Mouse (Mus musculus): Measurements from ENCODE around the gene Vmn2r77.
"Not testable (repeated sequence)": the region's sequence is repeated elsewhere in the genome, so short reads cannot be mapped to it uniquely, and the experiment has no call there.

Vmn2r77 gene

GRCm38 (mm10) chr7:86794727-86795126 is at the start of gene Vmn2r77:
Gene Vmn2r77, plus strand, starts transcription at chr7:86795027.
- DNase-seq (ENCODE audit: inconsistent ontology term), result no peak

GRCm38 (mm10) chr7:86760751-86761150 is 34.1 kb upstream of the Vmn2r77 start:
- DNase-seq (ENCODE audit: inconsistent ontology term), result no peak

- DNase-seq (ENCODE audit: inconsistent ontology term), result no peak
These were observed 30.2 kb upstream of the Vmn2r77 start for GRCm38 (mm10) chr7:86764628-86765027.

- peak; percentile 72 for DNase-seq (ENCODE audit: inconsistent ontology term)
These were observed 23.2 kb upstream of the Vmn2r77 start for GRCm38 (mm10) chr7:86771621-86772020.

GRCm38 (mm10) chr7:86775617-86776325 is 19.1 kb upstream of the Vmn2r77 start, which contains the start of gene Folh1:
Gene Folh1, minus strand, starts transcription at chr7:86775943.
- DNase-seq (ENCODE audit: inconsistent ontology term), result peak; percentile 91

GRCm38 (mm10) chr7:86815241-86815640 is 20.4 kb downstream of the Vmn2r77 start:
- not testable (repeated sequence) for DNase-seq (ENCODE audit: inconsistent ontology term)

GRCm38 (mm10) chr7:86815716-86816115 is 20.9 kb downstream of the Vmn2r77 start:
- not testable (repeated sequence) for DNase-seq (ENCODE audit: inconsistent ontology term)

- no peak for DNase-seq (ENCODE audit: inconsistent ontology term)
These were observed 21.6 kb downstream of the Vmn2r77 start for GRCm38 (mm10) chr7:86816466-86816865.

Data from Muller cell, postnatal 12 days (primary cell).